Mouse (Mus musculus): ENCODE measurements around the gene Tmem131. TPM values are rescaled to one million over a fixed set of nuclear protein-coding genes. Genes with fewer than 3 reads are reported as not detected.
"Not testable (repeated sequence)": the region's sequence is repeated elsewhere in the genome, so short reads cannot be mapped to it uniquely, and the experiment has no call there.

The Tmem131 gene
- polyA plus RNA-seq, 1 experiment = 17.8 TPM

DNA sequence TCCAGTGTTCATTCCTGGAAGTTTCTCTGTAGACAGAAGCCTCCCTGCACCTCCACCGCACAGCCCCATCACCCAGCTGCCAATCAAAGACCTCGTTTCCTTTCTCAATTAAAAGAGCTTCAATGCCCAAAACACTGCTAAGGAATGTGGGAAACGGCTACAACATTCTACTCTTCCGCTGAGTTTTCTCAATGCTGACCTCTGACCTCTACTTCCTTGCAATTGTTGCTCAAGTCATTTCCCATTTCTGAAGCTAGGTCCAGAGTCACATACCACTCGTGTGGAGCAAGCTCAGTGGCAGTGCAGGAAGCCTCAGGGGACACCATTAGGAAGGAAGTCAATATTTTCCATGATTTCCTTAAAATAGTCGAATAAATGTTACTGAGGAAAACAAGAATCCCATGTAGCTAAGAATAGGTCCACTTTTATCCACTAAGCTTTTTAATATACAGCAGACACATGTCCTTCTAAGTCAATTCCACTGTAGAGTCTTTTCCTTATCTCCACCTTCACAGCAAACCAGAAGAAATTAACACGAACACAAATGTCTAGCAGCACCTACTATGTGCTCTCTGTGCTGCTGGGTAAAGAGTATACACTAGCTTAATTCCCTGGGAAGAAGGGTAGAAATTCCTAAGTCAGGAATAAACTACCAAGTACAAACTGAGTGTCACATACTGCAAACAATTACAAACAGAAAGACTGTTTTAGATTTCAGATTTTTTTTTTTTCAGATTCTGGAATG is 28.8 kb downstream of the Tmem131 start:
- H3K27ac ChIP-seq (replicated peaks; ENCODE audit: low read depth, low read length) = 0 out of 2 replicates have a peak overlapping the region, but pooled peaks have one; percentile 15
- no peak overlapping the region for H3K4me3 ChIP-seq (ENCODE audit: insufficient read depth, low read depth, low read length)
- H3K4me1 ChIP-seq (ENCODE audit: control insufficient read depth, insufficient read depth, insufficient read length, low read length) = peaks cover 22% of the 10 kb centered on the region

DNA sequence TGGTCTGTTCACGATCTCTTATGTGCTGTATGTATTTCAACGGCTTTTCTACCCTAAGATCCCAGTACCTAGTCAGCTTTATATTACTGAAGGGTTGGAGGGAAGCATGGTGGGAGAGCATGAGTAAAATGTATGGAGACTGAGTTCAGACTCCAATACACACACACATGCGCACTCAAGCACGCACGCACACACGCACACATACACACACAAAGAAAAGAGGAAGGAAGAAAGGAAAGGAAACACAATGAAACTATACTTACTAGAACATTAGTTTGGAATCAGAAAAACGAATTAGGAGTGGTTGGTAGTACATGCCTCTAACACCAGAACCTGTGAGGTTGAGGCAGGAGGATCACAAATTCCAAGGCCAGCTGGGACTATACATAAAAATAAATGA is 29.7 kb downstream of the Tmem131 start:
- peak overlapping the region; percentile 34; the same call in 1 of the 2 replicates for H3K27ac ChIP-seq (replicated peaks; ENCODE audit: low read depth, low read length)
- no peak overlapping the region for H3K4me3 ChIP-seq (ENCODE audit: insufficient read depth, low read depth, low read length)
- H3K4me1 ChIP-seq (ENCODE audit: control insufficient read depth, insufficient read depth, insufficient read length, low read length) = peaks cover 21% of the 10 kb centered on the region

DNA sequence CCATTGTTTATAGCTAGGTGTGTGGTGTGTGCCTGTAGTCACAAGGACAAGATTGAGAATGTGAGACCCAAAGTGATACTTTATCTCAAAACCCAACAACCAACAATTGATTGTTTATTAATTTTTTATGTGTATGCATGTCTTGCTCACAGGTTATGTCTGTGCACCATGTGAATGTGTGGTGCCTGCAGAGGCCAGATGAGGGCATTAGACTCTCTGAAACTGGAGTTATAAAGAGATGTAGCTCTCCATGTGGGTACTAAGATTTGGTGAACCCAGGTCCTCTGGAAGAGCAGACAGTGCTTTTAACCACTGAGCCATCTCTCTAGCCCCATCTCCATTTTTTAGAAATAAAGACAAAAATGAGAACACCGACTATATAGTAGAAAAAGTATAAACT is 31.2 kb downstream of the Tmem131 start:
- Histone ChIP-seq H3K27ac (replicated peaks; ENCODE audit: low read depth, low read length) (no peak overlapping the region), H3K4me1 (ENCODE audit: control insufficient read depth, insufficient read depth, insufficient read length, low read length) (peaks cover 21% of the 10 kb centered on the region), H3K4me3 (ENCODE audit: insufficient read depth, low read depth, low read length) (no peak overlapping the region)

DNA sequence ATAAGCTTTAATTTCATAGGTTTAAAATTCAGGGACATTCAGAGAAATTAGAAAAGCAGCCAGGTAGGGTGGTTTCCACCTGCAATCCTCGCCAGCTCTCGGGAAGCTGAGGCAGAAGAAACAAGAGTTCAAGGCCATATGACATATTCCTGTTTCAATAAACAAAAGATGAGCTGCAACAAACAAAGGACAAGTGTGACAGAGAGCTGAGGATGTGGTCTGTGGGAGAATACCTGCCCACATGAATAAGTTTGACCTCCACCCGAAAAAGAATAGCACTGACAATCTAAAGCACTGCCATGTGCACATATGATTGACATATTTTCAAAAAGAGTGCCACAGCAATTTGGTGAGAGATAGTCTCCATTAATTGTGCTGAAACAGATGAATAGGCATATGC is 31.9 kb downstream of the Tmem131 start:
- Histone ChIP-seq H3K27ac (replicated peaks; ENCODE audit: low read depth, low read length) (no peak overlapping the region), H3K4me1 (ENCODE audit: control insufficient read depth, insufficient read depth, insufficient read length, low read length) (peaks cover 21% of the 10 kb centered on the region), H3K4me3 (ENCODE audit: insufficient read depth, low read depth, low read length) (no peak overlapping the region)

DNA sequence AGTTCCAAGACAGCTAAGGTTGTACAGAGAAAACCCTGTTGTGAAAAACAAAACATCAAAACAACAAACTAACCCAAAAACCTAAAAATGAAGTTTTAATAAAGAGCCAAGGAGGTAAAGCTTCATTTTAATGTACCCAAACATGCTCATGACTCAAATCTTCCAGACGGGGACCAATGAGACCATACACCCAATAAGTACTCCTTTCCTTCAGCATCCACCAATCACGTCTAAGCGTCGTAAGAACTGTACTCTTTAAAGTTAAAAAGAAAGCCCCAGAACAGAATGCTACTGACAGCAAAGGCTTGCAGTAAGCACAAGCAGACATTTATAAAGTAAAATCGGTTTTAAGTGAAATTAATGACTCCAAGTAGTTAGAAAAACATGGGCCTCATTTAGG is 33.1 kb downstream of the Tmem131 start:
- Histone ChIP-seq H3K4me1 (ENCODE audit: control insufficient read depth, insufficient read depth, insufficient read length, low read length) (peaks cover 17% of the 10 kb centered on the region), H3K27ac (replicated peaks; ENCODE audit: low read depth, low read length) (no peak overlapping the region), H3K4me3 (ENCODE audit: insufficient read depth, low read depth, low read length) (no peak overlapping the region)

DNA sequence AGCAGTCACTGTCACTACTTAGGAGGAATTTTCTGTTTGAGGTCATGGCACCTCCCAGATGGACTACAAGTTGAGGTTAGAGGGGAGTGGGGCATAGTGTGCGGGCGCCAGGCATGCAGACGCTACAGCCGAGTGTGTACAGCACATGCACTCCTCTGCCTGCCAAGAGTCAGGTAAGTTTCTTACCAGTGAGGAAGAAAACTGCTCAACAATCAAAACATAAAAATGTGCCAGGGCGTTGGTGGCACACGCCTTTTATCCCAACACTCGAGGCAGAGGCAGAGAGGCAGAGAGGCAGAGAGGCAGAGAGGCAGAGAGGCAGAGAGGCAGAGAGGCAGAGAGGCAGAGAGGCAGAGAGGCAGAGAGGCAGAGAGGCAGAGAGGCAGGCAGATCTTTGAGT is 33.5 kb downstream of the Tmem131 start:
- peaks cover 18% of the 10 kb centered on the region for H3K4me1 ChIP-seq (ENCODE audit: control insufficient read depth, insufficient read depth, insufficient read length, low read length)
- not testable (repeated sequence) for H3K27ac ChIP-seq (replicated peaks; ENCODE audit: low read depth, low read length); H3K4me3 ChIP-seq (ENCODE audit: insufficient read depth, low read depth, low read length)

DNA sequence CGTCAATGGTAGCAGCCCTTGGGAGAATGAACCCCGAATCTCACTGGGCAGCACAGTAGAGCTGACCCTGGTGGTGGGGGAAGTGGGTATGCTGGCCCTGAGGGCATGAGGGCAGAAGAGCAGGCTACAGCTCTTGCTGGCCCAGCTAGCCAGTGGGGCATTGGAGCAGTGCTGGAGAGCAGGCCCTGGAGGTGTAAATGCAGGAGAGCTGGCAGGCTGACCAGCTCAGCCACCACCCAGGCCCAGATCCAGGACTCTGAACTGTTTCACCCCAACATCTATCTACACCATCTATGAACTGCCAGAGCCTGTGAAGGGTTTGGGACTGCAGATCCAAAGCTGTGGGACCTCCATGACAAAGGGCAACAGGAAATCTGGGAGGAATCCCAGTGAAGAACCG is 38.2 kb downstream of the Tmem131 start:
- Histone ChIP-seq H3K27ac (replicated peaks; ENCODE audit: low read depth, low read length) (no peak overlapping the region), H3K4me1 (ENCODE audit: control insufficient read depth, insufficient read depth, insufficient read length, low read length) (peaks cover 32% of the 10 kb centered on the region)

DNA sequence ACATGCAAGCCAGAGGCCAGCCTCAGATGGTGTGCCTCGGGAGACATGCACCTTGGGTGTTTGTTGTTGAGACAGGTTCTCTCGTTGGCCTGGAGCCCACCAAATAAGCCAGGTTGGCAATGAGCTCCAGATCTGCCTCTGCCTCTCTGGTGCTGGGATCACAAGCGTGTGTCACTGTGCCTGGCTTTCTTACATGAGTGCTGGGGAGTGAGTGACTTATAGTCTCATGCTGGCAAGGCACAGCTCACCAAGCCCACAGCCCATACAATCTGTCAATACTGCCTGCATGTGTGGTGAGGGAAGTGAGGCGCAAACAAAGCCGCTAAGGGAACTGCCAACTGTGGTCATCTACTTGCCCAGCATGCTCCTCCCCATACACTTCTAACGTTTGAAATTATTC is 39.0 kb downstream of the Tmem131 start:
- no peak overlapping the region for H3K4me3 ChIP-seq (ENCODE audit: insufficient read depth, low read depth, low read length)
- peaks cover 30% of the 10 kb centered on the region for H3K4me1 ChIP-seq (ENCODE audit: control insufficient read depth, insufficient read depth, insufficient read length, low read length)
- no peak overlapping the region for H3K27ac ChIP-seq (replicated peaks; ENCODE audit: low read depth, low read length)

More for the DNA sequence above, 38.2 kb downstream of the Tmem131 start:
- H3K4me3 ChIP-seq (ENCODE audit: insufficient read depth, low read depth, low read length) = no peak overlapping the region

DNA sequence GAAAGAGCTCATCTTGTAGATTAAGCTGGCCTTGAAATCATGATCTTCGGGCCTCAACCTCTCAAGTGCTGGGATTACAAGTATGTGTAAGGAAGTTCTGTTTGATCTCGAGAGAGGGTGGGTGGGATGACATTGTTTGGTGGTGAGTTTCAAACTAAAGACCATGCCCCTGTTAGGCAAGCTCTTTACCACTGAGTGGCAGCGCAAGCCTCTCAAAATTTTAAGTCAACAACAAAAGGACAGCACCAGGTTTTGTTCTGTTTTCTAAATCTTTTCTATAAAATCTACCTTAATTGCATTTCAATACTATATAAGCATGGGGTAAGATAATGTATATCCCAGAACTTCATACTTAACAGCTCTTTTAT is 39.4 kb downstream of the Tmem131 start:
- no peak overlapping the region for H3K27ac ChIP-seq (replicated peaks; ENCODE audit: low read depth, low read length)
- H3K4me3 ChIP-seq (ENCODE audit: insufficient read depth, low read depth, low read length) = no peak overlapping the region
- peaks cover 30% of the 10 kb centered on the region for H3K4me1 ChIP-seq (ENCODE audit: control insufficient read depth, insufficient read depth, insufficient read length, low read length)

DNA sequence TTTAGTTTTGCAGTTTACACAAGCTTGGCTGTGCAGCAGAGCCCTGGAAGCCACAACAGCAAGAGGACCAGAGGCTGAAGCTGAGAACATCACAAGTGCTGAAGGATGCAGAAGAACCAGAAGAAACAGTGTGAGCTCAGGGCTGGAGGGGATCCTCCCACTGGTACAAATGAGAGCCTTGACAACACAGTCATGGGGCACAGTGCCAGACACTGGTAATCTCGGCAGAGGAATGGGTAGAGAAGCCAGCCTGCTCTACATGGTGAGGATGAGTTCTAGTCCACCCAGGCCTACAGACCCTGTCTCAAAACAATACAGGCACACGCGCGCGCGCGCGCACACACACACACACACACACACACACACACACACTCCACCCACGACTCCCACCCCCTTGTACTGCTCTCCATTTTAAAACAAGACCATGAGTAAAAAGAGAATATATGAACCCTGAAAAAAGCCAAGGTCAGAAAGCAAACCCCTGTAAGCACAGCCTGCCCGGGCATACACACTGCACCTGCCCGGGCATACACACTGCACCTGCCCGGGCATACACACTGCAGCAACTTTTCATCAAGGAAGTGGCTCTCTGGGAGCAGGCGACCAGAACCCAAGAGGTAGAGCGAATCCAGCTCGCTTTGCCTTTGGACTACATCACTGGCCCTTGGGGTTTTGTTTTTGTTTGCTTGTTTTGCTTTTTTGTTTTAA is 39.9 kb downstream of the Tmem131 start:
- no peak overlapping the region for H3K27ac ChIP-seq (replicated peaks; ENCODE audit: low read depth, low read length)
- peaks cover 30% of the 10 kb centered on the region for H3K4me1 ChIP-seq (ENCODE audit: control insufficient read depth, insufficient read depth, insufficient read length, low read length)
- H3K4me3 ChIP-seq (ENCODE audit: insufficient read depth, low read depth, low read length) = no peak overlapping the region

DNA sequence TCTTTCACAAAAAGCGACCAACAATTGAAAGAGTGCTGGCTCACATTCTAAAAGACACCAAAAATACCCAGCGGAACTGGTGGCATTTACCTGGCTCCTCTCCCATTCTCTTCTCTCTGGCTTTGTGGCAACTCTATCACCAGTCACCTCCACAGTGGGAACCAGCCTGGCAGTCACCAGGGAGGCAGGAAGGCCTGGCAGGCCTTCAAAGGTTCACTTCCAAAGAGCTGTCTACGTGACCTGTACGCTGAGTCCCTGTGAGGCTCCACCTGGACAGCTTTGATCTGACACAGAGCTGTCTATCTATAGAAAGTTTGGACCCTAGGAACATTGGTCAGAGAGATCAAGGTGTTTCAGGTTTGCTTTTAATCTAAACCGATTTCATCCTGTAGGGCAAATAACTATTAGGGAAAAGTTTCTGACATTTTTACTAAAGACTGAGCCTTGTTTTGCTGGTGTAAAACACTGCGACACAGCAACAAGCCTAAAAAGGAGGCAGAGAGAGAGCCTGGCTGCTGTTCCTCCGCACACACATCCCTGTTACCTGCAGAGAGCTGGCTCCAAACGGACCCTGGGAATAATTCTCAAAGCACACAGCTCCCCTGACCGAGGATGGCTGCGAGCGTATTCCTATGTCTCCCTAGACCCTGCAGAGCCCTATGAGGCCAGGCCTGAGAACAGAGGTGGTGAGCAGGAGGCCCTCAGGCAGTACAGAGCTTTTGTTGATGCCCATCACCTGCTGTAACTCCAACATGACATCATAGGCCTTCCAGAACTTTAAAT is 40.7 kb downstream of the Tmem131 start:
- no peak overlapping the region for H3K4me3 ChIP-seq (ENCODE audit: insufficient read depth, low read depth, low read length)
- no peak overlapping the region for H3K27ac ChIP-seq (replicated peaks; ENCODE audit: low read depth, low read length)
- H3K4me1 ChIP-seq (ENCODE audit: control insufficient read depth, insufficient read depth, insufficient read length, low read length) = peaks cover 30% of the 10 kb centered on the region

DNA sequence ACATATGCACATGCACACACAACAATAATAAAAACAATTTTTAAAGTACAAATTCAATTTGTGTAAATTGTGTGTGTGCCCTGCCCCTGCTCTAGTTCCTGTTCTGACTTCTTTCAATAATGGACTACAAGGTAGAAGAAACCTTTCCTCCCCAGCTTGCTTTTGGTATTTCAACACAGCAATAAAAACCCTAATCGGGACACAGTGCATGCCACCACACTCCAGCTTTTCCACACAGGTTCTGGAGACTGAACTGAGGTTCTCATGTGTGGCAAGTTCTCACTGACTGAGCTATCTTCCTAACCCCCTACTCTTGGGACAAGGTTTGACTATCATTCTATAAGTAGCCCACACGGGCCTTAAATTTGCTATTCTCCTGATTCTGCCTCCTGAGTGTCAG is 43.8 kb downstream of the Tmem131 start:
- Histone ChIP-seq H3K27ac (replicated peaks; ENCODE audit: low read depth, low read length) (no peak overlapping the region), H3K4me1 (ENCODE audit: control insufficient read depth, insufficient read depth, insufficient read length, low read length) (peaks cover 30% of the 10 kb centered on the region)

DNA sequence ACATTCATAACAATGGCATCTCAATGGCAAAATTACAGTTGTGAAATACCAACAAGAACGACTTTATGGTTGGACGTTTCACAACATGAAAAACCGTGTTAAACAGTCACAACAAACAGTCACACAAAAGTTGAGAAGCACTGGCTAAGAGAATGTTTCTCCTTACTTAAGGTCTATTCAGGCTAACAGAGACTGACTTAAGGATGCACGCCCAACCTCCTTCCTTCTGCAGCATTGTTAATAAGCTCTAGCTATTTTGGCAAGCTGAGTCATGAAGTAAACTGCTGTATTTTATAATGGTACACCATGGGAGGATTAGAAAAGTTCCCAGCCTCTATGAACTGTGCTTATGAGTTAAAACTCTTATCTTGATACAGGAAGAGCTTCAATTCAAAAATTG is 47.0 kb downstream of the Tmem131 start:
- no peak overlapping the region for H3K27ac ChIP-seq (replicated peaks; ENCODE audit: low read depth, low read length)

More for the DNA sequence above, 43.8 kb downstream of the Tmem131 start:
- no peak overlapping the region for H3K4me3 ChIP-seq (ENCODE audit: insufficient read depth, low read depth, low read length)

DNA sequence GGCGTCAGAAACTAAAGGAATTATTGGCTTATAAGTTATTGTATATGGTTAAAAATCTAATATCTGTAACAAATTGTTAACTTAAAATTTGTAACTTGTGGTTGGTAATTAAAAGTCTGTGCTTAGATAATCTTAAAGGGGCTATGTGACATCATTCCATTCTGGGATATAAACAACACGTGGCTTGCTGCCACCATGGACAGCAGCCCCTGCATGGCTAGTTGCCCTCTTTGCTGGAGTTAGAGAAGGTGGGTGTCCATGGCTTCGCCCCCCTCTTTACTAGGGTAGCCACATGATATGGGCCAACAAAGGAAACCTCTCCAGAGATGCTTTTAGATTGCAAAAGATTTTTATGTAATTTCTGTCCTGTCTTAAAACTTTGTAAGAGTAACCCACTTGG is 48.0 kb downstream of the Tmem131 start:
- no peak overlapping the region for H3K27ac ChIP-seq (replicated peaks; ENCODE audit: low read depth, low read length)

More for the DNA sequence above, 47.0 kb downstream of the Tmem131 start:
- Histone ChIP-seq H3K4me1 (ENCODE audit: control insufficient read depth, insufficient read depth, insufficient read length, low read length) (peaks cover 16% of the 10 kb centered on the region), H3K4me3 (ENCODE audit: insufficient read depth, low read depth, low read length) (no peak overlapping the region)

DNA sequence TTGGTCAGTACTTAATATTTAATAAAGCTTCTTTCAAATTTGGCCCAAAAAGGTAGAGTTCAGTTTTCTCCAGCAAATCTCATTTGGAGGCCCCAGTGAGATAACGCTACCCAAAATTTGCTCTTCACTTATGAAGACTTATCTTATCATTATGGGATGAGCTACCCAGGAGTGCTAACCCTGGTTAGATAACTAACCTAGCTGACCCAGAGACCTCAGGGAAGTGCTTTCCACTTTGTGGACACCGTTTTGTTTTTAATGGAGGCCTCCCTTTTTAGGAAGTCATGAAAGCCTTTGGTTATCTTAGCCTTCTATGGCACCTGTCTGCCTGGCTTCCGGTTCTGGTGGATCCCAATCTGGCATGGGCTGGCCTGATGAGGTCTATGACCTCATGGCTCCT is 49.3 kb downstream of the Tmem131 start:
- Histone ChIP-seq H3K27ac (replicated peaks; ENCODE audit: low read depth, low read length) (no peak overlapping the region), H3K4me3 (ENCODE audit: insufficient read depth, low read depth, low read length) (no peak overlapping the region), H3K4me1 (ENCODE audit: control insufficient read depth, insufficient read depth, insufficient read length, low read length) (peaks cover 16% of the 10 kb centered on the region)

More for the DNA sequence above, 48.0 kb downstream of the Tmem131 start:
- peaks cover 19% of the 10 kb centered on the region for H3K4me1 ChIP-seq (ENCODE audit: control insufficient read depth, insufficient read depth, insufficient read length, low read length)
- no peak overlapping the region for H3K4me3 ChIP-seq (ENCODE audit: insufficient read depth, low read depth, low read length)
